Mouse (Mus musculus) testis, adult 2 months (tissue): ENCODE data around the gene Slc25a27.

ENCODE experiments used
- CTCF ChIP-seq: fragments of 200-500 bp; IDR thresholded peaks from 2 replicates; pipeline ENCODE4 v1.5.1; 2012; ENCODE audit warnings: low read depth, mild to moderate bottlenecking, inconsistent platforms, low read length, moderate library complexity; ENCODE audit not compliant: control insufficient read depth, insufficient read depth, insufficient replicate concordance
- POLR2A ChIP-seq: fragments of 200-500 bp; IDR thresholded peaks from 2 replicates; pipeline ENCODE4 v1.6.1; 2012; ENCODE audit warnings: low read depth, mild to moderate bottlenecking, inconsistent platforms, low read length, moderate library complexity; ENCODE audit not compliant: control insufficient read depth

- no peak for TF ChIP-seq CTCF
- no peak for TF ChIP-seq POLR2A
These were observed 353 bp upstream of the Slc25a27 start, which contains the start of gene Cyp39a1 for GRCm38 (mm10) chr17:43667290-43667843.
